Mouse (Mus musculus): Measurements from ENCODE around the gene Nlrp4e.
"Not testable (repeated sequence)": the region's sequence is repeated elsewhere in the genome, so short reads cannot be mapped to it uniquely, and the experiment has no call there.

DNA sequence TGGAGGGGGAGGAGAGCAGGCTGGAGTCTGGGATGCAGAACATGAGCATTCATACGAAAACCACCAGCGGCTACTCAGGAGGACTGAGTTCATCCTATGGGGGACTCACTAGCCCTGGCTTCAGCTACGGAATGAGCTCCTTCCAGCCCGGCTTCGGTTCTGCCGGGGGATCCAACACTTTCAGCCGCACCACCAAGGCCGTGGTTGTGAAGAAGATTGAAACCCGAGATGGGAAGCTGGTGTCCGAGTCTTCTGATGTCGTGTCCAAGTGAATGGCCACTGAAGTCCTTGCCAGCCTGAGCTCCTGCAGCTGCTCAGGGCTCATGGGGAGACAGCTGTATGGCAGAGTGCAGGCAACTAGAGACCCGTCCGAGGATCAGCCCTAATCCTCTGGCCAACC is 57.3 kb downstream of the Nlrp4e start:
- not testable (repeated sequence) for TF ChIP-seq CTCF, EP300 (IDR thresholded peaks at IDR 0.05; ENCODE audit: low read depth)

Data from liver, postnatal 0 days (tissue).